Mouse (Mus musculus) heart, adult 2 months (tissue): Measurements from ENCODE around the gene Atg101. TPM values are rescaled to one million over a fixed set of nuclear protein-coding genes. Genes with fewer than 3 reads are reported as not detected.
A peak's percentile ranks its signal among the peaks of the same experiment; 100 is the strongest.

Experiments used
- DNase-seq, 2 experiments: peaks; one replicate each; pipeline ENCODE4 v3.0.0; 2021
- H3K27ac ChIP-seq: fragments of 200-600 bp; 2 replicates; pipeline ENCODE4 v1.8.1; 2022
- H3K27me3 ChIP-seq: fragments of 200-500 bp; 2 replicates; pipeline ENCODE4 v1.6.1; 2012; ENCODE audit warnings: mild to moderate bottlenecking, low read length, inconsistent platforms, mixed read lengths; ENCODE audit not compliant: control insufficient read depth, insufficient read depth
- H3K36me3 ChIP-seq: fragments of 200-500 bp; 2 replicates; pipeline ENCODE4 v1.6.1; 2012; ENCODE audit warnings: low read length, inconsistent platforms; ENCODE audit not compliant: control insufficient read depth, insufficient read depth
- H3K4me1 ChIP-seq: fragments of 200-500 bp; 2 replicates; pipeline ENCODE4 v1.6.1; 2011; ENCODE audit warnings: low read length; ENCODE audit not compliant: control insufficient read depth, insufficient read depth
- H3K4me3 ChIP-seq: fragments of 200-600 bp; 2 replicates; pipeline ENCODE4 v1.8.1; 2022
- H3K79me2 ChIP-seq: fragments of 200-500 bp; replicated peaks from 2 replicates; pipeline ENCODE4 v1.6.1; 2012; ENCODE audit warnings: mild to moderate bottlenecking, inconsistent platforms, low read length, moderate library complexity, mixed read lengths; ENCODE audit not compliant: control insufficient read depth, insufficient read depth
- H3K9ac ChIP-seq: fragments of 200-500 bp; 2 replicates; pipeline ENCODE4 v1.6.1; 2012; ENCODE audit warnings: low read depth, mild to moderate bottlenecking, control low read depth, inconsistent platforms, low read length, mixed read lengths
- CTCF ChIP-seq: fragments of 200-600 bp; IDR thresholded peaks from 2 replicates; pipeline ENCODE4 v1.8.1; 2022; ENCODE audit warnings: antibody characterized with exemption, mild to moderate bottlenecking, moderate library complexity
- EP300 ChIP-seq: fragments of 200-500 bp; IDR thresholded peaks from 2 replicates; pipeline ENCODE4 v1.6.1; 2011; ENCODE audit warnings: low read depth, low read length, control low read depth; ENCODE audit not compliant: insufficient read depth
- POLR2A ChIP-seq: fragments of 200-500 bp; IDR thresholded peaks from 2 replicates; pipeline ENCODE4 v1.6.1; 2011; ENCODE audit warnings: mild to moderate bottlenecking, low read depth, low read length, control low read depth; ENCODE audit not compliant: insufficient read depth
- WGBS: fragments of 180-500 bp; shearing (Covaris S2); methylation state at CpG from one replicate; pipeline ENCODE4 v1.1.7; 2018; 5-methylcytosine and 5-hydroxymethylcytosine counted together
- intact Hi-C: fragments of 180-260 bp; cut with DNase I; formaldehyde crosslinking; loops from one replicate; pipeline ENCODE4 v1.15.1; 2025
- long read RNA-seq: library from polyadenylated mRNA; stranded (forward); transcript quantifications from one replicate; pipeline ENCODE4 v2.0.0, GENCODE M21; 2021
- polyA plus RNA-seq: library from polyadenylated mRNA; depleted of rRNA; stranded (reverse); fragments of >200 nt; gene quantifications from 2 replicates; pipeline ENCODE4 v1.2.3, GENCODE M21; 2012; rRNA removed
- total RNA-seq, 2 experiments: library from RNA; stranded (reverse); gene quantifications; 2 replicates each; pipeline ENCODE4 v1.2.3; 2021

Gene Atg101
- total RNA-seq (10 to 100 TPM; 21.2 to 22.4 TPM), polyA plus RNA-seq (26.4 and 29.3 TPM in 2 replicates)
- long read RNA-seq, transcript Atg101-201 (3 exons, 1,270 nt): major isoform, 22 of 23 reads
- long read RNA-seq, partial matches to known transcripts: 0 of 23 reads
- long read RNA-seq, other reads (novel, unspliced or antisense): 1 of 23 reads

GRCm38 (mm10) chr15:101283911-101284750 lies at the start of gene Atg101:
TSS of gene Atg101 (plus strand) at chr15:101284272.
- TF ChIP-seq CTCF: peak; percentile 79
- peak; percentile 94 for TF ChIP-seq POLR2A
- 0 out of 2 replicates have a peak, but pooled peaks have one; percentile 67 for TF ChIP-seq EP300
- H3K27ac ChIP-seq: peak within 1 kb of the TSS; percentile 100
- H3K79me2 ChIP-seq: peaks cover 6% of the 10 kb centered on the region; the same call in 1 of the 2 replicates
- intact Hi-C loops: loop anchor here (1.0 to 5.0 kb wide), 5 partner anchors 17 to 62 kb away; partner anchors contain the start of gene Grasp
- peak within 1 kb of the TSS; percentile 91 for H3K4me3 ChIP-seq
- peaks cover 4% of the 10 kb centered on the region for H3K4me1 ChIP-seq
- DNase-seq: peak; percentile 92 to 94
- H3K36me3 ChIP-seq: peaks cover 2% of the 10 kb centered on the region; the same call in 1 of the 2 replicates
- WGBS: under 1% methylated on average over 61 of the region's 61 CpGs
- no peaks in the 10 kb centered on the region for H3K27me3 ChIP-seq
- peak within 1 kb of the TSS; percentile 93 for H3K9ac ChIP-seq

GRCm38 (mm10) chr15:101234611-101235341 lies 49.3 kb upstream of the Atg101 start:
- Histone ChIP-seq H3K9ac (no peak overlapping the region), H3K27me3 (no peaks in the 10 kb centered on the region), H3K36me3 (no peaks in the 10 kb centered on the region), H3K27ac (no peak overlapping the region; the same call in 1 of the 2 replicates), H3K4me1 (peaks cover 4% of the 10 kb centered on the region), H3K79me2 (no peaks in the 10 kb centered on the region), H3K4me3 (no peak overlapping the region)
- TF ChIP-seq CTCF: no peak
- no peak for TF ChIP-seq POLR2A
- TF ChIP-seq EP300: no peak
- 52% methylated on average over 10 of the region's 10 CpGs for WGBS
- intact Hi-C loops: no loop called here
- DNase-seq: no peak

- H3K36me3 ChIP-seq: no peaks in the 10 kb centered on the region
- intact Hi-C loops: no loop called here
- H3K4me1 ChIP-seq: peaks cover 4% of the 10 kb centered on the region
- H3K79me2 ChIP-seq: no peaks in the 10 kb centered on the region
- no peak overlapping the region for H3K4me3 ChIP-seq
- H3K27me3 ChIP-seq: no peaks in the 10 kb centered on the region
- H3K27ac ChIP-seq: no peak overlapping the region
- WGBS: 40% methylated on average over 5 of the region's 5 CpGs
- H3K9ac ChIP-seq: no peak overlapping the region
- peak in 1 of 2 experiments; percentile 11 for DNase-seq
- no peak for TF ChIP-seq CTCF
- TF ChIP-seq EP300: no peak
- TF ChIP-seq POLR2A: no peak
Observed at GRCm38 (mm10) chr15:101235342-101235698, 48.8 kb upstream of the Atg101 start.

DNA sequence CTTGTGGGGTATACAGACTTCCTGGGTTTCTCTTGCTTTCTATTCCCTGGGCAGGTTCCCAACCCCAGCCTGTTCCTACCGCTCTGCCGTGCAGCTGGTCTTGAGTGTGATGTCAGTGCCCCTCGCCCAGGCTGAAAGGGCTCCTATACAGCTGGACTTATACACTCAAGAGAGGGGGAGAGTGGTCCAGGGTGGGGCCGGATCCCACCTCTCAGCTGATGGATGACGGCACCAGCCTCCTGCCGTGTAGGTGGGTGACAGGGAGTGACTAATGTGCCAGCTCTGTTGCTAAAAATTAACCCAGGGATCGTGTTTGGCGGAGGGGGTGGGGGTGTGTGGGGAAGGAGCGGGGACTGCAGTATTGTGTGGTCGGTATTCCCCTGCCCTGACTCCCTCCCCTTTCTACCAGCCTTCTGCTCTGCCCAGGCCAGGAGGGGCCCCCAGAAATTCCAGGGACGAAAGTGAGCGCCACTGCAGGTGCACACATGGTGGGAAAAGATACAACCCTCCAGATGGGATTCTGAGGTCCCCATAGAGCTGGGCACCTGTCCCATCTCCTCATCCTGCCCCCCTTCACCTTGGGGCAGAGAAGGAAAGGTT lies 48.2 kb upstream of the Atg101 start:
- Histone ChIP-seq H3K79me2 (no peaks in the 10 kb centered on the region), H3K4me3 (no peak overlapping the region), H3K27me3 (no peaks in the 10 kb centered on the region), H3K4me1 (peaks cover 4% of the 10 kb centered on the region), H3K36me3 (no peaks in the 10 kb centered on the region), H3K9ac (no peak overlapping the region), H3K27ac (no peak overlapping the region)
- intact Hi-C loops: no loop called here
- TF ChIP-seq CTCF: no peak
- TF ChIP-seq POLR2A: no peak
- no peak for TF ChIP-seq EP300
- WGBS: 45% methylated on average over 12 of the region's 12 CpGs
- no peak for DNase-seq

- TF ChIP-seq EP300 (peak; percentile 65; the same call in 1 of the 2 replicates), CTCF (peak; percentile 96), POLR2A (no peak)
- Histone ChIP-seq H3K79me2 (no peaks in the 10 kb centered on the region), H3K27ac (no peak overlapping the region), H3K4me1 (peaks cover 4% of the 10 kb centered on the region), H3K27me3 (no peaks in the 10 kb centered on the region), H3K4me3 (no peak overlapping the region), H3K9ac (no peak overlapping the region), H3K36me3 (no peaks in the 10 kb centered on the region)
- WGBS: 12% methylated on average over 3 of the region's 3 CpGs
- intact Hi-C loops: loop anchor here (1.0 kb wide), 2 partner anchors 16 to 27 kb away; no protein-coding TSS in a partner anchor
- peak; percentile 69 to 86 for DNase-seq
Observed at GRCm38 (mm10) chr15:101236878-101237277, 47.2 kb upstream of the Atg101 start.
